Mouse (Mus musculus) spleen, postnatal 4 days (tissue): ENCODE measurements around the gene P2rx3.
A peak's percentile ranks its signal among the peaks of the same experiment; 100 is the strongest.

ENCODE experiments used
- DNase-seq, 2 experiments: peaks; one replicate each; pipeline ENCODE4 v3.0.0; 2022; ENCODE audit warnings: low spot score in 2 of 2

Gene P2rx3

GRCm38 (mm10) chr2:85043623-85044022 lies 6.4 kb upstream of the P2rx3 start:
- DNase-seq = no peak

GRCm38 (mm10) chr2:85038336-85038735 lies 1.1 kb upstream of the P2rx3 start:
- DNase-seq = no peak

- DNase-seq = no peak
Measured at GRCm38 (mm10) chr2:85036507-85037046, 685 bp downstream of the P2rx3 start.

GRCm38 (mm10) chr2:85034169-85034568 lies 3.1 kb downstream of the P2rx3 start:
- no peak for DNase-seq

- DNase-seq = no peak
Measured at GRCm38 (mm10) chr2:85033121-85033520, 4.1 kb downstream of the P2rx3 start.

- no peak for DNase-seq
Measured at GRCm38 (mm10) chr2:85030989-85031388, 6.3 kb downstream of the P2rx3 start.

- DNase-seq = no peak
Measured at GRCm38 (mm10) chr2:85029897-85030296, 7.4 kb downstream of the P2rx3 start.

GRCm38 (mm10) chr2:85027281-85027680 lies 10.0 kb downstream of the P2rx3 start:
- no peak for DNase-seq

- DNase-seq = no peak
Measured at GRCm38 (mm10) chr2:85026178-85026577, 11.1 kb downstream of the P2rx3 start.

- DNase-seq = no peak
Measured at GRCm38 (mm10) chr2:85022043-85022442, 15.2 kb downstream of the P2rx3 start.

GRCm38 (mm10) chr2:85014588-85014982 lies 22.7 kb downstream of the P2rx3 start:
- no peak for DNase-seq

- no peak for DNase-seq
Measured at GRCm38 (mm10) chr2:85013826-85014587, 23.3 kb downstream of the P2rx3 start.

- peak; percentile 46 to 73 for DNase-seq
Measured at GRCm38 (mm10) chr2:85012679-85013078, 24.6 kb downstream of the P2rx3 start.

GRCm38 (mm10) chr2:85011906-85012604 lies 25.2 kb downstream of the P2rx3 start:
- DNase-seq = peak; percentile 78 to 79

GRCm38 (mm10) chr2:85009212-85009611 lies 28.1 kb downstream of the P2rx3 start:
- no peak for DNase-seq

- DNase-seq = peak in 1 of 2 experiments; percentile 42
Measured at GRCm38 (mm10) chr2:85007729-85008128, 29.5 kb downstream of the P2rx3 start.

GRCm38 (mm10) chr2:85006600-85006999 lies 30.7 kb downstream of the P2rx3 start:
- no peak for DNase-seq

GRCm38 (mm10) chr2:85004341-85004740 lies 32.9 kb downstream of the P2rx3 start:
- no peak for DNase-seq

- no peak for DNase-seq
Measured at GRCm38 (mm10) chr2:85002575-85002974, 34.7 kb downstream of the P2rx3 start.

- DNase-seq = no peak
Measured at GRCm38 (mm10) chr2:85001497-85001896, 35.8 kb downstream of the P2rx3 start.

- DNase-seq = no peak
Measured at GRCm38 (mm10) chr2:84999486-85000181, 37.6 kb downstream of the P2rx3 start.

GRCm38 (mm10) chr2:84996376-84996775 lies 40.9 kb downstream of the P2rx3 start:
- no peak for DNase-seq
